In genomic region chr4:129141560-129142438, GRCm38 (mm10) we compare ENCODE assay signal across 12 mouse cellular contexts. TPM values are rescaled to one million over a fixed set of nuclear protein-coding genes. Genes with fewer than 3 reads are reported as not detected.
DNase-seq lines count a peak whose midpoint lies in the region; ATAC-seq lines count a peak whose summit lies in the region.
"Had no signal": no experiment of that assay in that cellular context is flagged by ENCODE, and none has a peak within 500 bp of the region (broad histone marks: within the 10 kb centered on the region; RNA-seq: fewer than 3 reads in every experiment).

No protein-coding gene starts in this region.

- H3K9ac ChIP-seq in lung, embryonic 16.5 days (ENCODE audit: low read length): no peak overlapping the region
- H3K9ac ChIP-seq in heart, embryonic 16.5 days (ENCODE audit: low read length): peak overlapping the region; percentile 40; the same call in 1 of the 2 replicates
- H3K9ac ChIP-seq in midbrain, embryonic 15.5 days: no peak overlapping the region
- H3K9ac ChIP-seq: stomach, embryonic 15.5 days had no signal

- H3K36me3 ChIP-seq in lung, embryonic 16.5 days (ENCODE audit: control insufficient read depth, insufficient read depth, low read length): no peaks in the 10 kb centered on the region
- H3K36me3 ChIP-seq in heart, embryonic 16.5 days (ENCODE audit: control insufficient read depth, insufficient read depth): 0 out of 2 replicates have a peak, but pooled peaks cover 5% of the 10 kb centered on the region
- H3K36me3 ChIP-seq in midbrain, embryonic 15.5 days (replicated peaks): no peaks in the 10 kb centered on the region
- H3K36me3 ChIP-seq: stomach, embryonic 15.5 days had no signal

- H3K27ac ChIP-seq in lung, embryonic 16.5 days (ENCODE audit: low read length): no peak overlapping the region
- peak overlapping the region; percentile 73 for H3K27ac ChIP-seq in heart, embryonic 16.5 days (ENCODE audit: low read length)
- peak overlapping the region; percentile 30; the same call in 1 of the 2 replicates for H3K27ac ChIP-seq in midbrain, embryonic 15.5 days
- H3K27ac ChIP-seq: stomach, embryonic 15.5 days had no signal

- 68% methylated on average over 17 of the region's 17 CpGs for WGBS in lung, embryonic 16.5 days
- 46% methylated on average over 17 of the region's 17 CpGs for WGBS in heart, embryonic 16.5 days
- 68% methylated on average over 17 of the region's 17 CpGs for WGBS in midbrain, embryonic 15.5 days

- DNase-seq in cerebellum, adult 9-11 months: peak; percentile 63
- DNase-seq in cerebellum, adult 11-12 months: no peak
- no peak for DNase-seq in lung, adult 18-20 months
- DNase-seq in kidney, adult 18-20 months: no peak
- no peak for DNase-seq in kidney, postnatal 25 days
- DNase-seq: kidney, adult 9 months; lung, adult 2 months had no signal

- no peak overlapping the region for H3K4me2 ChIP-seq in lung, embryonic 16.5 days (ENCODE audit: low read depth, low read length)
- H3K4me2 ChIP-seq in heart, embryonic 16.5 days (ENCODE audit: low read depth, low read length): peak overlapping the region; percentile 3; the same call in 1 of the 2 replicates
- H3K4me2 ChIP-seq in midbrain, embryonic 15.5 days: no peak overlapping the region
- H3K4me2 ChIP-seq: stomach, embryonic 15.5 days had no signal

- H3K4me1 ChIP-seq in lung, embryonic 16.5 days (replicated peaks; ENCODE audit: control insufficient read depth, insufficient read depth, low read length): peaks cover 7% of the 10 kb centered on the region
- peaks cover 49% of the 10 kb centered on the region for H3K4me1 ChIP-seq in heart, embryonic 16.5 days (ENCODE audit: control insufficient read depth, insufficient read depth, low read length)
- peaks cover 36% of the 10 kb centered on the region for H3K4me1 ChIP-seq in midbrain, embryonic 15.5 days

- peaks cover 17% of the 10 kb centered on the region for H3K27me3 ChIP-seq in lung, embryonic 16.5 days (ENCODE audit: control insufficient read depth, insufficient read depth, low read depth, low read length)
- H3K27me3 ChIP-seq in heart, embryonic 16.5 days (ENCODE audit: control insufficient read depth, insufficient read depth, low read length): peaks cover 4% of the 10 kb centered on the region
- H3K27me3 ChIP-seq in midbrain, embryonic 15.5 days (replicated peaks): peaks cover 11% of the 10 kb centered on the region

- 0 out of 2 replicates have a peak, but pooled peaks have one; percentile 17 for ATAC-seq in lung, embryonic 16.5 days (ENCODE audit: low read depth)
- peak; percentile 79 for ATAC-seq in heart, embryonic 16.5 days (replicated peaks; ENCODE audit: extremely low read depth, insufficient read depth, low FRiP score)
- ATAC-seq in midbrain, embryonic 15.5 days (replicated peaks): no peak

- no peaks in the 10 kb centered on the region for H3K9me3 ChIP-seq in lung, embryonic 16.5 days (ENCODE audit: control insufficient read depth, low read length)
- no peaks in the 10 kb centered on the region for H3K9me3 ChIP-seq in heart, embryonic 16.5 days (replicated peaks; ENCODE audit: control insufficient read depth, low read length)
- no peaks in the 10 kb centered on the region for H3K9me3 ChIP-seq in midbrain, embryonic 15.5 days
- H3K9me3 ChIP-seq: stomach, embryonic 15.5 days had no signal

- no peak overlapping the region for H3K4me3 ChIP-seq in lung, embryonic 16.5 days (ENCODE audit: low read length)
- H3K4me3 ChIP-seq in heart, embryonic 16.5 days (ENCODE audit: low read length): no peak overlapping the region
- no peak overlapping the region for H3K4me3 ChIP-seq in midbrain, embryonic 15.5 days
- H3K4me3 ChIP-seq: stomach, embryonic 15.5 days had no signal

RNA-seq across cellular contexts. Expression of gene Fndc5, which starts 5.0 kb away (rescaled TPM):
- 2.2 and 2.9 TPM in 2 replicates for polyA plus RNA-seq in lung, embryonic 16.5 days (2015; fragmentation: Nextera tagmentation; extraction: Ambion mirVana)
- polyA plus RNA-seq in heart, embryonic 16.5 days (2015; fragmentation: Nextera tagmentation; extraction: Ambion mirVana): 9.2 and 10.9 TPM in 2 replicates
- 7.0 and 7.8 TPM in 2 replicates for polyA plus RNA-seq in midbrain, embryonic 15.5 days (2015; fragmentation: Nextera tagmentation; extraction: Ambion mirVana)

RNA-seq across cellular contexts. Expression of gene Hpca, which starts 20.0 kb away (rescaled TPM):
- 2.6 and 2.8 TPM in 2 replicates for polyA plus RNA-seq in lung, embryonic 16.5 days (2015; fragmentation: Nextera tagmentation; extraction: Ambion mirVana)
- polyA plus RNA-seq in heart, embryonic 16.5 days (2015; fragmentation: Nextera tagmentation; extraction: Ambion mirVana): 0.60 and 0.88 TPM in 2 replicates
- 76.7 and 78.1 TPM in 2 replicates for polyA plus RNA-seq in midbrain, embryonic 15.5 days (2015; fragmentation: Nextera tagmentation; extraction: Ambion mirVana)
- polyA plus RNA-seq: C2C12; lung, adult 2 months had no signal

RNA-seq across cellular contexts. Expression of gene Tmem54, which starts 36.5 kb away (rescaled TPM):
- polyA plus RNA-seq in lung, embryonic 16.5 days (2015; fragmentation: Nextera tagmentation; extraction: Ambion mirVana): 16.3 and 17.7 TPM in 2 replicates
- 0.96 and 1.7 TPM in 2 replicates for polyA plus RNA-seq in heart, embryonic 16.5 days (2015; fragmentation: Nextera tagmentation; extraction: Ambion mirVana)
- polyA plus RNA-seq in midbrain, embryonic 15.5 days (2015; fragmentation: Nextera tagmentation; extraction: Ambion mirVana): not detected in 2 replicates

RNA-seq across cellular contexts. Expression of gene S100pbp, which starts 47.7 kb away (rescaled TPM):
- 15.4 and 15.8 TPM in 2 replicates for polyA plus RNA-seq in lung, embryonic 16.5 days (2015; fragmentation: Nextera tagmentation; extraction: Ambion mirVana)
- polyA plus RNA-seq in heart, embryonic 16.5 days (2015; fragmentation: Nextera tagmentation; extraction: Ambion mirVana): 10.9 and 11.8 TPM in 2 replicates
- 21.8 and 24.4 TPM in 2 replicates for polyA plus RNA-seq in midbrain, embryonic 15.5 days (2015; fragmentation: Nextera tagmentation; extraction: Ambion mirVana)

RNA-seq across cellular contexts. Expression of gene Yars, which starts 47.8 kb away (rescaled TPM):
- polyA plus RNA-seq in lung, embryonic 16.5 days (2015; fragmentation: Nextera tagmentation; extraction: Ambion mirVana): 58.5 and 61.2 TPM in 2 replicates
- polyA plus RNA-seq in heart, embryonic 16.5 days (2015; fragmentation: Nextera tagmentation; extraction: Ambion mirVana): 45.9 and 53.3 TPM in 2 replicates
- 114 and 116 TPM in 2 replicates for polyA plus RNA-seq in midbrain, embryonic 15.5 days (2015; fragmentation: Nextera tagmentation; extraction: Ambion mirVana)

Comparison
In these comparisons a context has a peak if more than half of its experiments do, and no peak if none do; other contexts are left out.
1. RNA of gene Hpca, which starts 20.0 kb away (polyA plus RNA-seq): 76.7 to 78.1 TPM in midbrain, embryonic 15.5 days; 2.6 to 2.8 TPM in lung, embryonic 16.5 days and 0.60 to 0.88 TPM in heart, embryonic 16.5 days; every median in the first group is over 10 times any median in the second.